Mouse (Mus musculus) c-Kit-negative CD71-positive TER-119-positive erythroid progenitor cells, embryonic 14.5 days (primary cell): ENCODE measurements around the gene Tldc2.

Experiments used
- DNase-seq: peaks from one replicate; pipeline ENCODE4 v3.0.0-alpha.2; 2013; ENCODE audit warnings: low read depth, low spot score

Tldc2 gene

GRCm38 (mm10) chr2:157127370-157127769 is 40.5 kb downstream of the Tldc2 start:
- DNase-seq = no peak

- no peak for DNase-seq
Observed at GRCm38 (mm10) chr2:157128072-157128471, 41.2 kb downstream of the Tldc2 start.

- DNase-seq = no peak
Observed at GRCm38 (mm10) chr2:157129096-157129495, 42.2 kb downstream of the Tldc2 start.

GRCm38 (mm10) chr2:157129601-157130164 is 42.8 kb downstream of the Tldc2 start:
- no peak for DNase-seq

- DNase-seq = no peak
Observed at GRCm38 (mm10) chr2:157130813-157131514, 44.1 kb downstream of the Tldc2 start.

GRCm38 (mm10) chr2:157132086-157132485 is 45.2 kb downstream of the Tldc2 start:
- DNase-seq = no peak

GRCm38 (mm10) chr2:157132686-157133540 is 46.1 kb downstream of the Tldc2 start:
- no peak for DNase-seq

- no peak for DNase-seq
Observed at GRCm38 (mm10) chr2:157133769-157134478, 47.1 kb downstream of the Tldc2 start.

GRCm38 (mm10) chr2:157134479-157134931 is 47.6 kb downstream of the Tldc2 start:
- no peak for DNase-seq

GRCm38 (mm10) chr2:157135014-157135413 is 48.2 kb downstream of the Tldc2 start, which contains the start of gene Samhd1:
Gene Samhd1, minus strand, starts transcription at chr2:157135265.
- DNase-seq = peak; percentile 97

- DNase-seq = no peak
Observed at GRCm38 (mm10) chr2:157135529-157136120, 48.8 kb downstream of the Tldc2 start.

- DNase-seq = no peak
Observed at GRCm38 (mm10) chr2:157136176-157136575, 49.3 kb downstream of the Tldc2 start.

GRCm38 (mm10) chr2:157136646-157137045 is 49.8 kb downstream of the Tldc2 start:
- no peak for DNase-seq

GRCm38 (mm10) chr2:157137959-157138731 is 51.3 kb downstream of the Tldc2 start:
- DNase-seq = no peak

GRCm38 (mm10) chr2:157138808-157139207 is 52.0 kb downstream of the Tldc2 start:
- DNase-seq = no peak

- DNase-seq = no peak
Observed at GRCm38 (mm10) chr2:157139251-157139802, 52.5 kb downstream of the Tldc2 start.

GRCm38 (mm10) chr2:157141962-157142361 is 55.1 kb downstream of the Tldc2 start:
- no peak for DNase-seq

- DNase-seq = no peak
Observed at GRCm38 (mm10) chr2:157144132-157144531, 57.3 kb downstream of the Tldc2 start.

GRCm38 (mm10) chr2:157145173-157145572 is 58.3 kb downstream of the Tldc2 start:
- DNase-seq = no peak
